Mouse (Mus musculus) ES-Bruce4 (cell line): ENCODE results near the gene Mterf2. TPM values are rescaled to one million over a fixed set of nuclear protein-coding genes. Genes with fewer than 3 reads are reported as not detected.

ENCODE experiments used
- H3K27ac ChIP-seq: 2 replicates; pipeline ENCODE4 v1.5.1; 2012; ENCODE audit warnings: low read length, inconsistent platforms; ENCODE audit not compliant: insufficient read depth
- H3K27me3 ChIP-seq: 2 replicates; pipeline ENCODE4 v1.6.1; 2012; ENCODE audit warnings: mild to moderate bottlenecking, low read length, inconsistent platforms; ENCODE audit not compliant: control insufficient read depth, poor library complexity, insufficient read depth, severe bottlenecking
- H3K36me3 ChIP-seq: 2 replicates; pipeline ENCODE4 v1.6.1; 2012; ENCODE audit warnings: inconsistent platforms, mild to moderate bottlenecking, low read length, moderate library complexity; ENCODE audit not compliant: control insufficient read depth, poor library complexity, insufficient read depth, severe bottlenecking
- H3K4me1 ChIP-seq: one replicate; pipeline ENCODE4 v1.8.1; 2011; ENCODE audit warnings: low read length; ENCODE audit not compliant: control insufficient read depth, insufficient read depth
- H3K4me3 ChIP-seq: 2 replicates; pipeline ENCODE4 v1.5.1; 2011; ENCODE audit warnings: low read depth, mild to moderate bottlenecking, low read length
- H3K9ac ChIP-seq: 2 replicates; pipeline ENCODE4 v1.6.1; 2012; ENCODE audit warnings: low read depth, mild to moderate bottlenecking, inconsistent platforms; ENCODE audit not compliant: poor library complexity, severe bottlenecking
- H3K9me3 ChIP-seq: replicated peaks from 2 replicates; pipeline ENCODE4 v1.6.1; 2012; ENCODE audit warnings: mild to moderate bottlenecking, low read length, inconsistent platforms; ENCODE audit not compliant: control insufficient read depth, poor library complexity, insufficient read depth, severe bottlenecking
- CTCF ChIP-seq: IDR thresholded peaks from one replicate; pipeline ENCODE4 v1.8.1; 2011; ENCODE audit warnings: low read depth, low read length
- EP300 ChIP-seq: IDR thresholded peaks from 2 replicates; pipeline ENCODE4 v1.6.1; 2011; ENCODE audit warnings: low read depth, low read length; ENCODE audit not compliant: insufficient read depth
- POLR2A ChIP-seq: IDR thresholded peaks from one replicate; pipeline ENCODE4 v1.8.1; 2011; ENCODE audit warnings: low read length; ENCODE audit not compliant: insufficient read depth
- polyA plus RNA-seq: library from polyadenylated mRNA; stranded (reverse); fragments of >200 nt; gene quantifications from 2 replicates; pipeline ENCODE4 v1.2.4, GENCODE M21; 2011; ENCODE audit warnings: low read depth; ENCODE audit not compliant: missing spikeins, insufficient read depth, insufficient read length

The Mterf2 gene
- 11.3 and 17.3 TPM in 2 replicates for polyA plus RNA-seq

DNA sequence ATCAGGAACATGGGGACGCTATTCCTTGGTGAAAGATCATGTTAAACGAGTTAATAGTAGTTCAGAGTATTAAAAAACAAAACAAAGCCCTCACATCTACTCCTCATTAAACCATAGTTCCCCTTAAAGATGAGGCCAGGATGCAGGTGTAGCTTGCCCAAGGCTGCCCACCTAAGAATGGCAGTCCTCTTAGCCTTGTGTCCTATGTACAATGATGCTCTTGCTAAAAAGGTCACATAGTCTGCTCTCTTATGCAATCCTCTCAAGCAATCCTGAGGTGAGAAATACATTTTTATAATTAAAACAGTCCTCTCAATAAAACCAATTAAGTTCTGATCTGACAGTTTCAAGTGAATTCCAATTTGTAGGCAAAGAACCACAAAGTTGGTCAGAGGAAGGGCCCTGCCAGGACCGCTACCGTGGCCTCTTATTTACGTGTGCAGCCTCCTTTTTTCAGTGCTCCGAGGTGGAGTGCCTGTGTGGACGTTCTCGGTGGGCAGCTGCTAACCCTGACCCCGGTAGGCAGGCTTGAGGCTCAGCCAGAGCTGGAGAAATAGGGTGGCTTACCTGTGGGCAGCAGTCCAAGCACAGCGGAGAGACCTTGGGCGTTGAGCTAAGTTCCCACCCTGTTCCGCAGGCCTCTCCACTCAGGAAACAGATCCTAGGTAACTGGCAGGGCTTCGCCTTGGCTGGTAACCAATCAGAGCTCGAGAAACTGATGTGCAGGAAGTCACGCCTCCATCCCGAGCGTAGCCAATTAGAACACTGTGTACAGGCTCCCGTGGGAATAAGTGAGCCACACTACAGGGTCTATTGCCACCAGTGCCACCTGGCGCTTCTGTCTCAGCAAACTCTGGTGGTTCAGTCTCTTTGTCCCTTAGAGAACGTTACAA lies at the start of gene Mterf2:
Gene Mterf2 (minus strand): TSS at position 633 of the 893 bp plus-strand sequence.
- Histone ChIP-seq H3K27me3 (no peaks in the 10 kb centered on the region), H3K4me1 (no peaks in the 10 kb centered on the region), H3K36me3 (no peaks in the 10 kb centered on the region), H3K4me3 (peak within 1 kb of the TSS; percentile 81), H3K27ac (no peak within 1 kb of the TSS), H3K9me3 (no peaks in the 10 kb centered on the region), H3K9ac (peak within 1 kb of the TSS; percentile 59)
- TF ChIP-seq POLR2A (peak; percentile 79), EP300 (no peak), CTCF (peak; percentile 14)

DNA sequence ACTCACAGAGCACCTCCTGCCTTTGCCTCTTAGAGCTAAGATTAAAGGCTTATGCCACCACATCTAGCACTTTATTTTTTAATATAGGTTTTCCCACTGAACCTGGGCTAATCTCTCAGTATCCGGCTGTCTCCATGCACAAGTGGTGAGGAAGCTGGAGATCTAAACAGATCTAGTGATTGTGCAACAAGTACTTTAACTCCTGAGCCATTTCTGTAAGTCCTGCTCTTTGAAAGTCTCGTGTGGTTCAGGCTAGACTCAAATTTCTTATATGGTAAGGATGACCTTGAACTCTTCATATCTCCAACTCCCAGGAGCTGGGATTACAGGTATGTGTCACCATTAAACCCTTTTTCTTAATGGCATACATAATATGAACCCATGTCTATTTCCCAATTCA lies 48.8 kb upstream of the Mterf2 start:
- Histone ChIP-seq H3K36me3 (no peaks in the 10 kb centered on the region), H3K9ac (no peak overlapping the region), H3K27ac (no peak overlapping the region), H3K9me3 (no peaks in the 10 kb centered on the region), H3K27me3 (no peaks in the 10 kb centered on the region), H3K4me3 (no peak overlapping the region), H3K4me1 (no peaks in the 10 kb centered on the region)
- TF ChIP-seq CTCF, result no peak
- no peak for TF ChIP-seq EP300
- no peak for TF ChIP-seq POLR2A

DNA sequence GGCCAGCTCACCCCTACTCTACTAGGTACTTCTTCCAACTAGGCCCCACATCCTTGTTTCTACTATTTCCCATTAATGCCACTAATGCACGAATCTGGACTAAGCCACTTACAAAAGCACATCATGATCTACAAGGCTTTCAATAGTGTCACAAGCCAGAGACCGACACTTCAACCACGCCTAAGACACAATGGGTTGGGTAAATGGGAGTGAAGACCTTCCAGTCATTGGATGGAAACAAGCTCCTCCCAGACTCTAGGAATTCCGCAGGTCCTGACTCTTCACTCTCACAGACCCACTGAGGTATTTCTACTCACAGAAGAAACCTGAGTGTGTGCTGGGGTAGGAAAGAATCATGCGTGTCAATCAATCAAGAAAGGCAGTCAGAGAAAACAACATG lies 37.5 kb upstream of the Mterf2 start:
- H3K9me3 ChIP-seq, result no peaks in the 10 kb centered on the region
- no peak overlapping the region for H3K27ac ChIP-seq
- TF ChIP-seq POLR2A (no peak), EP300 (no peak), CTCF (no peak)
- H3K9ac ChIP-seq, result no peak overlapping the region
- H3K4me1 ChIP-seq, result peaks cover 2% of the 10 kb centered on the region
- no peaks in the 10 kb centered on the region for H3K27me3 ChIP-seq
- no peaks in the 10 kb centered on the region for H3K36me3 ChIP-seq
- H3K4me3 ChIP-seq, result no peak overlapping the region

DNA sequence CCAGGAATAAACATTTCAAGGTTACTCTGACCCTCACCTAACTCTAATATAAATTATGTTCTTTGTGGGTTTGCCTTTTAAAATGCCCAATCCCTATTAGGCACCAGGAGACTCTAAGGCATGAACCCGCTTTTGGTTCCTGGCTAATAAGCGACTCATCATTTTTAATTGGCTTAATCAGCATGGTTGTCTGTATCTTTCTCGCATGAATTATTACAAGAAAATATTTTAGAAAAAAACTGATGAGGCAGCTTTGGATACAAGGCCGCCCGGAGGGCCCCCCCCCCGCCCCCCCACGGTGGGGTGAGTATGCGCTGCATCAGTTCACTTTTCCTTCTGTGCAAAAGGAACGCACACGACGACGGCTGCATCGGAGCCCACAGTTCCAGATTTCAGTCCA lies 37.0 kb upstream of the Mterf2 start:
- Histone ChIP-seq H3K4me1 (peaks cover 2% of the 10 kb centered on the region), H3K27me3 (no peaks in the 10 kb centered on the region), H3K9me3 (no peaks in the 10 kb centered on the region), H3K9ac (no peak overlapping the region), H3K4me3 (no peak overlapping the region), H3K36me3 (no peaks in the 10 kb centered on the region), H3K27ac (no peak overlapping the region)
- no peak for TF ChIP-seq CTCF
- TF ChIP-seq EP300, result no peak
- TF ChIP-seq POLR2A, result no peak

DNA sequence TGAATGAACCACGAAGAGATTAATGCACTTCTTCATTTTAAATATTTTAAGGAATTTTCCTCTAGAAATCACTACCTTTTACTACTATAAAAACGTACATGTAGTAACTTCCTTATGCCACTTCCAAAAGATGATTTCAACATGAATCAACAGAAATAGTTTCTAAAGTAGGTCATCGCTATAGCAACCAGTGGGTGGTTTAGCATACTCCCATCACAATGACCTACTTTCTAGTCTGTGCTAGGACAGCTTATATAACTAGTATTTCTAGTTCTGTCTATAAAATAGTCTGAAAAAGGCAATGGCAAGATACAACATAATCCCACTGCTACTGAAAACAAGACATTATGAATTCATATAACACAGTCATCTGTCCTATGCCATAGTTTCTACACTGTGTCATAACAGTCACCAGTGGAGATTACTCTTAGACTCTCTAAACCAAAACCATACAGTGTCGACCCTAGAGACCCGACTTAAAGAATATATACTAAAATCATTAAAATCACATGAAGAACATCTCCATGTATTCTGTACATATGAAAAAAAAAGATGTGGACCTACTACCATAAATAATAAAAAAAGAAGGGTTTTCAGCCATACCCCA lies 34.0 kb upstream of the Mterf2 start:
- TF ChIP-seq POLR2A (no peak), CTCF (no peak), EP300 (no peak)
- no peaks in the 10 kb centered on the region for H3K9me3 ChIP-seq
- H3K4me3 ChIP-seq, result no peak overlapping the region
- no peaks in the 10 kb centered on the region for H3K4me1 ChIP-seq
- no peak overlapping the region for H3K9ac ChIP-seq
- no peaks in the 10 kb centered on the region for H3K36me3 ChIP-seq
- no peak overlapping the region for H3K27ac ChIP-seq
- H3K27me3 ChIP-seq, result no peaks in the 10 kb centered on the region
